Mouse (Mus musculus): ENCODE results near the gene Farsa.

Gene Farsa

DNA sequence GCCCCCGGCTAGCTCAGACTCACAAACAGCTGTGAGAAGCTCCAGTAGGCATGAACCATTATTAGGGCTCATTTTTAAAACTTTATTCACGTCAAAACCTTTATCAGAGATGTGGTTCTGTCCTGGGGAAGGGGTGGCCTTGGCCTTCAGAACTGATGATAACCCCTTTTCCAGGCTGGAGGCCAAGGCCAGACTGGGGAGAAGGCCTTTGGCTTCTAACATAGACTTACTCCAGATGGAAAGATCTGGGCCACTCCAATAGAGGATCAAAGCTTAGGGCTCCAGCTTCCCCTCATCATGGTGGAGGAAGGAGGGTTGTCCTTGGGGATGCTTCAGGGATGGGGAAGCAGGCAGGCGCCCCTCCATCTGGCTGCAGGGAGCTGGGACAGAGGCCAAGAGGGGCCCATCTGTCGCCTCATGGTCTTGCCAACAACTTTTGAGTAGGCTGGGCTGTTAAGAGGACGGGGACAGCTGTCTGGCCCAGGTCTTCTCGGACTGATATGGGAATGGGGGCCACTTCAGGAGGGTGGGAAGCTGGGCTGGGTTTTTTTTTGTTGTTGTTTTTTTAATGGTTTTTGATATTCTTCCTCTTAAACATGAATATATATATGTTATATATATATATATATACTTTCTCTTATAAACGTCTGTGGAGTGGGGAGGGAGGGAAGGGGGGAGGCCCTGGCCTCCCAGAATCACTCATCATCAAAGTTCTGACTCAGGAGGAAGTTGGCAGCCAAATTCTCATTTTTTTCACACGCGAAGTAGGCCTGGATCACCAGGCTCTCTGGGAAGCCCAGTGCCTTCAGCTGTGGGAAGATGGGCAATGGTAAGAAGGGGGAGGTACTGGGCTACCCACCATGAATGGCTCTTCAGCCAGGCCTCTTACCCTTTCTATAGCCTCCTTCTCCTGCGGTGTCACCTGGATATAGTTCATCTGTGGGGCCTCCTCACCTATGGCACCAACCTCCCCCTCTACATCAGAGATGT lies 21.6 kb upstream of the Farsa start:
- DNase-seq = peak; percentile 76

DNA sequence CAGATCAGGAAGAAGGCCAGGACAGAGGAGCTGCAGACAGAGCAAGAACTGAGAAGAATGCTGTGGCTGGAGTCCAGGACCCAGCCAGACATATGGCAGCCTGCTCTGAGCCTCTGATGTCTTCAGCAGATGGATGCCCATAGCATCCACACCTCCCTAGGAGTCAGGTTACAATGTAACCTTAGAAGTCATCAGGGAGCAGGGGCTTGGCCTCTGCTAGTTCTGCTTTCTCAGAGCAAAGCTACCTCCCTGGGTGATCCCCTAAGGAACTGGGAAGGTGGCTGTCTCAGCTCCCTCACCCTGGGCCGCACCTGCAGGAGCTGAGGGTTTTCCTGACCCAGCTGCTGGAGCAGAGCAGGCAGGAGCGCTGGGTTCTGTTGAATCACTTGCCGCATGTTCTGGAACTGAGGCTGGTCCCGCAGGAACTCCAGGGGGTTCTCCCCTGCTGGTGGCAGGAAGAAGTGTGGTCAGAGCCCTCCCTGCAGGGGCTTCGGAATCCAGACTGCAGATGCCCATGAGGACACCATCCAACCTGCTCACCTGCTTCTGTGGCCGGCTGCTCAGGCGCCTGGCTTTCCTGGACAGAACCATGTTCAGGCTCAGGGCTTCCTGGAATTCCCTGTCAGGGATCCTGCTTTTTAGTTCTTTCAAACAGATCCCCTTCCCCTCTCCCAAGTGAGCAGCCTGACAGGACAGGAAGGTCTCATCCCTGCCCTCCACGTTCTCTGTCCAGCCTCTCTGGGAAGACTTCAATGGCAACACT lies 19.5 kb upstream of the Farsa start:
- DNase-seq = no peak

DNA sequence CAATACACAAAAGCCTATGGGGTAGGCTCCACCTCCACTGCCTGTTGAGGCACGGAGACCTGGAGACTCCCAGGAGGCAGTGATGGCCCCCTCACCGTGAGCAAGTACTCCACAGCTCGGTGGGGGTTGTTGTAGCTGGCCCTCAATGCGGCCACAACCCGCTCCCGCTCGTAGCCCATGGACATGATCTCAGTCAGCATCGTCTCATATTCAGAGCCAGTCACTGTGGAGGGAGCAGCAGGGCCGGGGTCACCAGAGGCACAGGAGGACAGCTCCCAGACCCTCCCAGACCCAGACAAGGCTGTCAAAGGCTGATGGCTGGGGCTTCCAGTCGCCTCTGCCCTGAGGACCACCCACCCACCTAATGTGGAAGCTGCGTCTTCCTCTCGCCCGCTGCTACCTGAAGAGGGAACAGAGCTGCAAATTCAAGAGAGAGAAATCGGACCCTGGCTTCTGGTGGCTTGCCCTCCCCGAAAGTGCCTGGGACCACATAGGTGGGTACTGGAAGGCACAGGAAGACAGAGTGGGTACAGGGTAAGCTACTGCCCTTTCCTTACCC lies 18.8 kb upstream of the Farsa start:
- DNase-seq = no peak

DNA sequence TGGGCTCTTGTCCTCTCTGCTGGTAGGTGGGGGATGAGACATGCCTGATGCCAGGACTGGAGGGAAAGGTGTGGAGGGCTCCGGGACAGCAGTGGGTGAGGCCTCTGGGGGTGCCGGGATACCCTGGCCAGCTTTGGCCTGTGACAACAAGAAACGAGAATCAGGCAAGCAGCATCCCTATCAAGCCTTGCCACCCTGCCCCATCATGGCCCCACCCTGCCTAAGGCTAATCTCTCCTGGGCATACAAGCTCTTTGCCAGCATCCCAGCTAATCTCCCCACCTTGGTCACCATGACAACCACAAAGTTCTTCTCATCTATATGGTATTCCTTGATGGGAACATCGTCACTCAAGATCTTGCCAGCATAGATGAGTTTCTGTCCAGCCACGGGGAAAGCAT lies 18.3 kb upstream of the Farsa start:
- no peak for DNase-seq

DNA sequence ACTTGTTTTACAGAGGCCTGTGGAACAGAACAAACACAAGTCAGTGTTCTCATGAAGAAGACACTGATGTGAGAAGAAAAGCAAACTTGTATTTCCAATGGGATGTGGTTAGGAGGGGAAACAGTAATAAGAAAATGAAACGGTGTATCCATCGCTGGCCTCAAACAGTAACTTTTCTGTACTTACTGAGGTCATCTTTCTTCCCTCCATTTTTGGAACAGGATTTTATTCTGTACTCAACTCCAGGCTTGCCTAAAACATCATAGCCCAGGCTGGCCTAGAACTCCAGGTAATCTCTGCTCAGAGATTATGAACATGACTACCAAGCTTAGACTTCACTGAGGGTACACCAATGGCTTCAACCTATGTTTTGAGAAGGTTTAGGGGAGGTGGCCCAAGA lies 17.4 kb upstream of the Farsa start:
- no peak for DNase-seq

DNA sequence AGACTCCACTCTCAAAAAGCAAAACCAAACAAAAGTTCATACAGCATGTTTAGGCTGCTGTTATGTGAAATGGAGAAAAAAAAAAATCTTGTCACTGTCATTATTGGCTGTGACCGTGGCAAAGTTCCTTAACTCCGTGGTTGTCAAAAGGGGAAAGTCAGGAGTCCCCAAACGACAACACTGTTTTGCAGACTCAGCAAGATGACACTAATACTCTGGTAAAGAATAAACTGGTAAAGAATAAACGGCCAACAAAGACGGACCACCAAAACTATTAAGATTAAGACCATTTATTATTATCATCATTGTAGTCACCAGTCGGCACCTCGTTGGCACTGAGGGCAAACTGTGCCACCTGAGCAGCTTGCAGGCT lies 16.9 kb upstream of the Farsa start:
- no peak for DNase-seq

DNA sequence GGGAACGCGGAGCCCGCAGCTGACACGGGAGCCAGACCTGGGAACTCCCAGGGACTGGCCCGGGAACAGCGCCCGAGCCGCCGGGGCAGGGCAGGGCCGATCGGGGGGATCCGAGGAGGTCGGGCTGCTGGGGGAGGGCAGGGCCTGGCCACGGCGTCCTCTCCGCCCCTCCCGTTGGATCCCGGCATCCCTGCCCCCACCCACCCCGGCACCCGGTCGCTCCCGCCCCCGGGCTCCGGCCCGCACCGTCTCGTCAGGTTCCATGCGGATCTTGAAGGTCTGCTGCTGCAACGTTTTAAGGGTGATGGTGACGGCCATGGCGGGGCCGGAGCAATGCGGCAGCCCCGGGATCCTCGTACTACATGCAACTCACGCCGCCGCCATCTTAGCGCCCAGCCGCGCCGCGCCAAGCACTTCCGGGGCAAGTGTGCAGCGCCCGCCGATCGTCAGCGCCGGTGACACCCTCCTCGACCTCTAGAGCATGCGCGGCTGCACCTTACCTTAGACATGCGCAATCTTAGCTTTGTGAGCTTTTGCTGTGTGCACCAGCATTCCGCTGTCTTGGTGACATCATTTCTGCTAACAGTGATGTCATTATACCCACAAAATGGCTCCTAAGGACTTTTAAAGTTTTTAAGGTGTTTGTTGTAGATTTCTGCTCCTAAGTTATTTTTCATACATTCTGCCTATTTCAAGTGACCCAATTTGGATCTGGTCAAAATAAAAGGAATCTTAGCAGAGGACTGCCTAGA lies 16.4 kb upstream of the Farsa start, which contains the start of gene Rad23a:
Rad23a (minus strand) TSS at position 418 of the 752 bp plus-strand sequence.
- peak; percentile 94 for DNase-seq

DNA sequence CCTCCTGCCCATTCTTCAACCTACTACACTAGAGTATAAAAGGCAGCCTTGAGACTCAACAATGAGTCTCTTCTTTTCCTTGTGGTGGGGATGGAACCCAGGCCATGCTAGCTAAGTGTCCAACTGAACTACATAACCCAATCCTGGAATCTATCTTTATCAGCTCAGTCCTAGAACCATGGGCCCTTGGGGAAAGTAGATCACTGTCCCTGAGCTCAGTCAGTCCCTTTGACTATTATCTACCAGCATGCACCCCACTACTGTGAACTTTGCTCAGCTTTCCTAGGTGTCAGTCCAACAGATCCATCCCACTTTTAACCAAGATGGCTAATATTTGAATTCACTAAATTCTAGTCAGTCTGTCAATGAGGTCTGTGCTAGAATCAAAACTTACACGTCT lies 15.3 kb upstream of the Farsa start:
- no peak for DNase-seq

DNA sequence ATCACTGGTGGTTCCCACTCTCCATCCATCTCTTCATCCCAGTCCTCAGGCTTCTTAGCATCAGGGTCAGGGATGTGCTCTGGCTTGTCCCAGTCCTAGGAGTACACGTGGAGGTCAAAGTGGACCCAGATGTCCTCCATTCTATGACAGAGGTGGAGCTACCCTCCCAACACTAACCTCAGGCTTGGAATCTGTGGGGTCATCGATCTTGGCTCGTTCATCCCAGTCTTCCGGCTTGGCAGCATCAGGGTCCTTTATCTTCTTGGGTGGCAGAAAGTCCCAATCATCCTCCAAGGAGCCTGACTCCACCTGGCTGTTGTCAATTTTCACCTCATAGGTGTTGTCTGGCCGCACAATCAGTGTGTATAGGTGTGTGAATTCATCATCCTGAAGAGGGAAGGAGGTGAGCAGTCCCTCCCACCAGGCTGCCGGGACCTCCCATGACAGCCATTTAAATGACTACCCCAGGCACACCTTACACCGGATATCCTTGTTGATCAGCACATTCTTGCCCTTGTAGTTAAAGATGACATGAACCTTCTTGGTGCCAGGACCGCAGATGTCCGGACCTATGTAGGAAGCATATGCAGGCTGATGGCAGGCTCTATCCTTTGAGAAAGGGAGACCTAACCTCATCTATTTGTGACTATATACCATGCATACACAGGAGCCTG lies 12.3 kb upstream of the Farsa start:
- no peak for DNase-seq

DNA sequence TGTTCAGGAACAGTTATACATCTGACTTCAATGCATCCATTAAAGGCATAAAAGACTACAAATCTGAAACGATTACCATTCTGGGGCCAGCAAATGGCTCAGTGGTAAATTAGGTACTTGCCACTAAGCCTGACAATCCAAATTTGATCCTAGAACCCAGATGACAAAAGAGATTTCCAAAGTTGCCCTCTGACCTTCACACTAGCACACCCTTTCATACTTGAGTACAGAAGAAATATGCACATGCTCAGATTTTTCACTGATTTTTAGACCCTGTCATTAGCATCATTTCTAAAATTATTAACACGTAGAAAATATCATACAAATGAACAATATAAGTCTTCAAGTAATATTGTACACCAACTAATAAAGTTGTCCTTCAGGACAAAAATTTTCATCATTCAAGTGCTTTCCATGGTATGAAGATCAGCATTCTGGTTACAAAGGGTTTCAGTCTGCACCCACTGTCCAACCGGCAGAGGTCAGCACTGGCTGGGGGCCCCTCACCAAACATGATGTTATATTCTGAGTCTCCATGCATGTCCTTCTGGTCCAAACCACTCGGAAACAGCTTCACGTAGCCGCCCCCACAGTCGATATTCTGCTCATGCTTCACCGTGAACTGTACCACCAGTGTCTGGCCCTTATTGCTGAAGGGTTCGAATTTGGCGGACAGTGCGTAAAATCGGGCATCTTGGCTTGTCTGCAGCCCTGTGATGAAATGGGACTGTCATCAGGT lies 11.3 kb upstream of the Farsa start:
- DNase-seq = no peak

DNA sequence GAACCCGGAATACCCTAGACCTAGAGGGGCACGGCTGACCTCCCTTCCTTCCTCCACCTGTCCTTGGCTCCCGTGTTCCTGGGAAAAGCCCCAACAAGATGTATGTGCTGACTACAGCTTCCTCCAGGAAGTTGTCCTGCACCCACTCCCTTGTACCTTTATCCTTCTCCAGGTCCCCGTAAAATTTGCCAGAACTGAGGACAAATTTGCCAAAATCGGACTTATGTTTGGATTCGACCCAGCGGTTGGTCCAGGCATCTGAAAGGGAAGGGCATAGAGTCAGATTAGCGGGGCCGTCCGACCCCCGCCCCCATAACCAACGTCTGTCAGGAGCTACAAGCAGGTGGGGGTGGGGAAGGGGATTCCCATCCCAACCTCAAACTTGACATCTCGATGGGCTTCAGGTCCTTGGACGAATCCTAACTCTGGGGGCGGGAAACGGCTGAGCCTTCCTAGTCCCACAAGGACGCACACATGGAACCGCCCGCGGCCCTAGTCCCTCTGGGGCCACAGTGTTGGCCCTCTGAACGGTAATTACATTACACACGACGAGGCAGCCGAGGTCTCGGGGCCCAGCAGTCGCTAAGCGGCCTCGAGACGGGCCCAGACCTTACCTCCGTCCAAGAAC lies 10.6 kb upstream of the Farsa start:
- no peak for DNase-seq

DNA sequence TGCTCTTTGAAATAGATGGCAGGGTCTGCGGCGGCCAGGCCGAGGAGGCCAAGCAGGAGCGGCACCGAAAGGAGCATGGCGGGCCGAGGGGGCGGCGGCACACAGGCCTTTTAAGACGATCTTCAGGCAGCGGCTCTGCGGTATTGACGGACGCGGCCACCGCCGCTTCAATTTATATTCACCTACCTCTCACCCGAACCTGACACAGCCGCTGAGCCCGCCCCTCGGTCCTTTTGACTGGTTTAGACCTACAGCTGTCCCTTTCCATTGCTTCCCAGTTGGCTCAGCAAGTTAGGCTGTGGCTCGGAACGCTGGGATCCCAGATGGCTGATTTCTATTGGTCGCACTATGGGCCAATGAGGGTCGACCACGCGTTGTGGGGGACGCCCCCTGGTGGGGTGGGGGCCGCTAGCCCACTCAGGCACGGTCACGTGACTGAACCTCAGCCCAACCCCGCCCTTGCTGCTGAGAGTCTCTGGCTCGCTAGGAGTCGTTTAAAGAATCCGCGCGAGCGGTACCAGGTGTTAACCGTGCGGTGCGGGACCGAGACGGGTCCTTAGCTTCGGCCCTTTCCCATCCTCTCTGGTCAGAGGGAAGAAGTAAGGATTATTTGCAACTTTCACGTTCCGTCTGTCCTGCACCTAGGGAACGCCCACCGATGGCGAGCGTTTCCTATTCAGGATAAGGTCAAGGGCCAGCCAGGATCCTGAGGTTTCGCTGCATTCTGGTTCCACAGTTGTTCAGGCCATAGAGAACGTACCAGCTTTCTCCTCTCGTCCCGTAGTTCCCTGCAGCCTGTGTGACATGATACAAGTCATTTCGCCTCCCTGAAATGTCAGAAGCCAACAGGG lies 9.8 kb upstream of the Farsa start, which contains the start of gene Calr:
Calr (minus strand) TSS at position 213 of the 851 bp plus-strand sequence.
- peak; percentile 100 for DNase-seq

DNA sequence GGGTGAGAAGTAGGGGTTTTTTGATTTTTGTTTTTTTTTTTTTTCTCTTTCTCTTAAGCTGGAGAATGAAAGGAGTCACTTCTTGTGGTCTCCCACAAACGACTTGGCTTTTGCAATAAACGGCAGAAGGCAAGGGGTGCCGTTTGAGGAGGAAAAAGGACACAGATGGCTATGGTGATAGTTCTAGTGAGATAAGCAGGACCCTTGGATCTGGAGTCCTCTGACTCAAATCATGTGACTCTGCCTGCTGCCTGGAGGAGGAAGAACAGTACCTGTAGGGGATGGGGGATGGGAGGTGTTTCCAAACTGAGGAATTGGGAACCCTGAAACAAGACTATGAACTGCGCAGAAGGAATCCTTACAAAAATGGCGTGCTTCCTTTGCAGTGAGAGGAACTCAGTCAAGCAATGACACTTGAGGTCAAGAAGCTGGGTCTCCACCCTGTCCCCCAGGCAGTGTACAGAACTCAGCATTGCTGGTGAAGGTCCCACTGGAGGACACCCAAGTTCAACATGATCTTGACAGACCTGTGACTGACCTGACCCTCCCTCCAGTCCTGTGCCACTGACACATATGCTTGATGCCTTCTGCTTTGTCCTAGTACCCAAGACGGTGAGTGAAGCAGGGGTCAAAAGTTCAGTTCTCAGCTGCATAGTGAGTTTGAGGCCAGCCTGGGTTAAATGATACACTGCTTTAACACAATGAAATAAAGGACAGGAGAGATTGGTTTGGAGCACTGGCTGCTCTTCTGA lies 8.9 kb upstream of the Farsa start:
- DNase-seq = no peak

DNA sequence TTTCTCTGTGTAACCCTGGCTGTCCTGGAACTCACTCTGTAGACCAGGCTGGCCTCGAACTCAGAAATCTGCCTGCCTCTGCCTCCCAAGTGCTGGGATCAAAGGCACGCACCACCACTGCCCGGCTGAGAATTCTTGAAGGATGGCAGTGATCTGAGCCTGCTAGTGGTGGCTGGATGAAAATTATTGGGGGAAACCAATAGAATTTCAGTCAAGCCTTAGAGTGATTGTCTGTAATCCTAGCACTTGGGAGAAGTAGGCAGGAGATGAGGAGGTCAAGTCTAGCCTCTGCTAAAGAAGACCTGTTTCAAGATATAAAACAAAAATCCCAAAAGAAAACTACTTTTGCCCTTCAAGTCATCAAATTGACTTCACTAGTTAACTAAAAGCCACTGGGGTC lies 355 bp upstream of the Farsa start:
- DNase-seq = no peak

DNA sequence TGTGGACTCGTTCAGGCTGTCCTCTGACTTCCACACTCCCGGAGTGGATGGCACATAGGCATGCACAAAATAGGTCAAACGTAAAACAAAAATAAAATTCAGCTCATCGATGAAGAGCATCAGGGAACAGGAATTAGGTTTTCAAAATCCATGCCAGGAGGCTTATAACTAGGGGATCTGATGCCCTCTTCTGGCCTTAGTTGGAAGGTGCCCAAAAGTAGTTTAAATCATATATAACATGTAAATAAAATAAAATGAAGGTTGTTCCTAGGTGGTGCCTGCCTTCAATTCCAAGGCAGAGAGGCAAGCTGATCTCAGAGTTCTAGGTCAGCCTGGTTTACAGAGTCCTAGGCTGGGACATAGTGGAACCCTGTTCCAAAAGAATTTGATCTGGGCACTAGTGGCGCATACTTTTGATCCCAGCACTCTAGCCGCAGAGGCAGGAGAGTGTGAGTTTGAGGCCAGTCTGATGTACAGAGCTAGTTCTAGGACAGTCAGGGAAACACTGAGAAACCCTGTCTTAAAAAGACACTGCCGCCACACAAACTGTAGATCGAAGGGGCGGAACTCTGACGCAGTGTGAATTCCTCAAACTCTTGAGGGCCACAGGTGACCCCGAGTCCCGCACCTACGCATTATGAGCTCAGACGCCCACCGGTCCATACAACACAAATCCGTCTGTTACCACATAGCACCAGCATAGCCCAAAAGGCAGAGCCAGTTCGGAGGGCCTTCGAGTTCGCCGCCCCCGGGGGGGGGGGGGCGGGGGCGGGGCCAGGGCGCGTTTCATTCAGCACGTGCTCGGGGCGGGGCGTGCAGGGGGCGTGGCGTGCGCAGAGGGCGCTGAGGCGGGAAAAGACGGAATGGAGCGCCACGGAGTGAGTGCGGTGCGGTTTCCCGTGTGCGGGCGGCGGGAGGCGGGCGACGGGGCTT lies 14.9 kb downstream of the Farsa start, which contains the start of gene Syce2:
Syce2 (plus strand) TSS at position 736 of the 933 bp plus-strand sequence.
- DNase-seq = peak; percentile 46

DNA sequence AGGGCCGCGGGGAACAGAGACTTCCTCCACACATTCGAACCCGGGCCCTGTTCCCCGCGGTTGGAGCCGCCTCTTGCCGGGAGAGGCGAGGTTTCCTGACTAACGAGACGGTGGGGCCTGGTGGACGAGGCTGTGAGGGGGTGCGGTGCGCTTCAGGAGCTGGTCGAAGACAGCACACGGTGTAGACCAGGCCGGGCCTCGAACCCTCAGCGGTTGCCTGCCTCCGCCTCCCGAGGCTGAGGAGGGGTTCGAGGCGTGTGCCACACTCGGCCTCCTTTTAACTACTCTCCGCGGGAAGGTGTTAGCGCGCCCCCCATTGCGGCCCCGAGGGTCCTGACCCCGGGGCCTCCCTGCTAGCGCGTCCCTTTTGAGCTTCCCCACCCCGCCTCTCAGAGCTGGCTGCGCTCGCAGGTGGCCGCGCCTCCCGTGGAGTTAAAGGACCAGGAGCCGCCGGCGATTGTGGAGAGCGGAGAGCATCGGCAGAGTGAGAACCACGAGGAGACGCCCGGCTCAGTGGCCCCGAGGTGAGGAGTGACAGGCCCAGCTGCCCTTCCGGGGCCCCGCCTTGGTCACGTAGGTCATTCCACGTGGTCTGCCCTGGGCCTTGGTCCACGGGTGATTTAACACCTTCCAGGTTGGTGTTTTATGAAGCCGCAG lies 15.6 kb downstream of the Farsa start:
- no peak for DNase-seq

DNA sequence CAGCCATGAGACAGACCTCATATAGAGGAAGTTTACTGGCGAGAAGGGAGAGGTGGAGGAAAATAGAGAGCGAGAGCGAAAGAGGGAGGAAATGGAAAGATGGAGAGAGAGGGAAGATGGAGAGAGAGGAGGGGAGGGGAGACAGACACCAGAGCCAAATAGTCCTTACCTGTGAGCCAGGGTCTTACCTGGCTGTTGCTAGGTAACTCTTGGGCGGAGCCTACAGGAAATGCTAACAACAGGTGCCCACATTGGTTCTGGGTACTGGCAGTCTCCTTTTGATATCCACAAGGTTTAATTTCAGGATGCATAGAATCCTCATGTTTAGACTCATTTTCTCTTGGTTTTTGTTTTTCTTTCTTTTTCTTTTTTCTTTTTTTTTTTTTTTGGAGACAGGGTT lies 16.2 kb downstream of the Farsa start:
- no peak for DNase-seq
